Mouse (Mus musculus): Measurements from ENCODE around the gene Lrrfip1. TPM values are rescaled to one million over a fixed set of nuclear protein-coding genes. Genes with fewer than 3 reads are reported as not detected.

The Lrrfip1 gene
- 10 to 100 TPM; 66.4 to 74.2 TPM for total RNA-seq (2021)

- peak; percentile 35 for DNase-seq
- intact Hi-C loops (cut with DNase I) = no loop called here
These were observed at the start of gene Lrrfip1 for GRCm38 (mm10) chr1:90998268-90998890. TSS of gene Lrrfip1 (plus strand) at chr1:90998737.

GRCm38 (mm10) chr1:90949309-90949708, 49.2 kb upstream of the Lrrfip1 start:
- DNase-seq = no peak
- intact Hi-C loops (cut with DNase I) = no loop called here

GRCm38 (mm10) chr1:90951670-90952069, 46.9 kb upstream of the Lrrfip1 start:
- no peak for DNase-seq
- intact Hi-C loops (cut with DNase I) = loop anchor here (10.0 kb wide), 1 partner anchor 107 kb away; the partner anchor contains the start of gene Col6a3

- DNase-seq = no peak
- intact Hi-C loops (cut with DNase I) = loop anchor here (10.0 kb wide), 1 partner anchor 108 kb away; the partner anchor contains the start of gene Col6a3
These were observed 45.7 kb upstream of the Lrrfip1 start, which contains the start of gene Prlh for GRCm38 (mm10) chr1:90952808-90953207. TSS of gene Prlh (plus strand) at chr1:90953108.

- intact Hi-C loops (cut with DNase I) = loop anchor here (10.0 kb wide), 1 partner anchor 109 kb away; the partner anchor contains the start of gene Col6a3
- peak; percentile 69 for DNase-seq
These were observed 44.8 kb upstream of the Lrrfip1 start for GRCm38 (mm10) chr1:90953688-90954087.

GRCm38 (mm10) chr1:90956245-90957096, 42.1 kb upstream of the Lrrfip1 start:
- intact Hi-C loops (cut with DNase I) = loop anchor here (5.0 to 10.0 kb wide), 2 partner anchors 112 to 304 kb away; partner anchors contain the start of gene Col6a3
- peak; percentile 70 for DNase-seq

GRCm38 (mm10) chr1:90962526-90962925, 36.0 kb upstream of the Lrrfip1 start:
- intact Hi-C loops (cut with DNase I) = no loop called here
- DNase-seq = no peak

- intact Hi-C loops (cut with DNase I) = no loop called here
- DNase-seq = no peak
These were observed 35.5 kb upstream of the Lrrfip1 start for GRCm38 (mm10) chr1:90962994-90963393.

- DNase-seq = peak; percentile 78
- intact Hi-C loops (cut with DNase I) = no loop called here
These were observed 31.0 kb upstream of the Lrrfip1 start for GRCm38 (mm10) chr1:90967583-90967982.

- intact Hi-C loops (cut with DNase I) = no loop called here
- no peak for DNase-seq
These were observed 29.9 kb upstream of the Lrrfip1 start for GRCm38 (mm10) chr1:90968649-90969048.

GRCm38 (mm10) chr1:90969347-90969784, 29.2 kb upstream of the Lrrfip1 start, which contains the start of gene Rab17:
TSS of gene Rab17 (minus strand) at chr1:90969661.
- DNase-seq = no peak
- intact Hi-C loops (cut with DNase I) = no loop called here

- no peak for DNase-seq
- intact Hi-C loops (cut with DNase I) = loop anchor here (5.0 to 10.0 kb wide), 2 partner anchors 132 to 275 kb away; no protein-coding TSS in a partner anchor
These were observed 28.6 kb upstream of the Lrrfip1 start for GRCm38 (mm10) chr1:90969881-90970390.

GRCm38 (mm10) chr1:90972911-90973573, 25.5 kb upstream of the Lrrfip1 start:
- peak; percentile 95 for DNase-seq
- intact Hi-C loops (cut with DNase I) = loop anchor here (5.0 to 10.0 kb wide), 2 partner anchors 129 to 272 kb away; no protein-coding TSS in a partner anchor

- intact Hi-C loops (cut with DNase I) = loop anchor here (5.0 to 10.0 kb wide), 2 partner anchors 129 to 271 kb away; no protein-coding TSS in a partner anchor
- no peak for DNase-seq
These were observed 25.0 kb upstream of the Lrrfip1 start for GRCm38 (mm10) chr1:90973574-90973911.

GRCm38 (mm10) chr1:90974906-90975649, 23.5 kb upstream of the Lrrfip1 start:
- DNase-seq = peak; percentile 49
- intact Hi-C loops (cut with DNase I) = loop anchor here (5.0 to 10.0 kb wide), 2 partner anchors 127 to 270 kb away; no protein-coding TSS in a partner anchor

GRCm38 (mm10) chr1:90975960-90976359, 22.6 kb upstream of the Lrrfip1 start:
- intact Hi-C loops (cut with DNase I) = loop anchor here (10.0 kb wide), 1 partner anchor 269 kb away; no protein-coding TSS in a partner anchor
- DNase-seq = no peak

- intact Hi-C loops (cut with DNase I) = no loop called here
- no peak for DNase-seq
These were observed 17.8 kb upstream of the Lrrfip1 start for GRCm38 (mm10) chr1:90980638-90981330.

- DNase-seq = no peak
- intact Hi-C loops (cut with DNase I) = no loop called here
These were observed 17.2 kb upstream of the Lrrfip1 start for GRCm38 (mm10) chr1:90981346-90981745.

GRCm38 (mm10) chr1:90995916-90996315, 2.6 kb upstream of the Lrrfip1 start:
- no peak for DNase-seq
- intact Hi-C loops (cut with DNase I) = no loop called here
